Mouse (Mus musculus) intestine, embryonic 14.5 days (tissue): ENCODE measurements around the gene Tdrd5. TPM values are rescaled to one million over a fixed set of nuclear protein-coding genes. Genes with fewer than 3 reads are reported as not detected.
A peak's percentile ranks its signal among the peaks of the same experiment; 100 is the strongest.

Experiments
- ATAC-seq: fragments of 200-750 bp; cut with Nextera tagmentation; replicated peaks from 2 replicates; pipeline ENCODE4 v1.8.0; 2017; ENCODE audit warnings: low read depth, moderate number of reproducible peaks, moderate TSS enrichment, moderate library complexity; ENCODE audit not compliant: low FRiP score, low TSS enrichment
- DNase-seq: peaks from one replicate; pipeline ENCODE4 v3.0.0-alpha.2; 2018; ENCODE audit warnings: low spot score
- H3K27ac ChIP-seq: fragments of 300-500 bp; sonication (generic); 2 replicates; pipeline ENCODE4 v1.5.1; 2014; ENCODE audit warnings: low read depth, mild to moderate bottlenecking, control low read depth
- H3K27me3 ChIP-seq: fragments of 300-500 bp; sonication (generic); replicated peaks from 2 replicates; pipeline ENCODE4 v1.6.1; 2014; ENCODE audit warnings: low read length, control low read depth; ENCODE audit not compliant: control insufficient read depth, insufficient read depth
- H3K36me3 ChIP-seq: fragments of 300-500 bp; sonication (generic); 2 replicates; pipeline ENCODE4 v1.6.1; 2014; ENCODE audit warnings: low read length, control low read depth; ENCODE audit not compliant: control insufficient read depth, insufficient read depth
- H3K4me1 ChIP-seq: fragments of 300-500 bp; sonication (generic); replicated peaks from 2 replicates; pipeline ENCODE4 v1.6.1; 2014; ENCODE audit warnings: low read length, control low read depth, mixed read lengths; ENCODE audit not compliant: control insufficient read depth, insufficient read depth
- H3K4me2 ChIP-seq: fragments of 300-500 bp; sonication (generic); 2 replicates; pipeline ENCODE4 v1.6.1; 2014; ENCODE audit warnings: low read length
- H3K4me3 ChIP-seq: fragments of 300-500 bp; sonication (generic); 2 replicates; pipeline ENCODE4 v1.5.1; 2014; ENCODE audit warnings: low read depth, low read length, control low read depth, mixed read lengths
- H3K9ac ChIP-seq: fragments of 300-500 bp; sonication (generic); 2 replicates; pipeline ENCODE4 v1.6.1; 2014; ENCODE audit warnings: mild to moderate bottlenecking, low read length
- H3K9me3 ChIP-seq: fragments of 300-500 bp; sonication (generic); 2 replicates; pipeline ENCODE4 v1.6.1; 2016; ENCODE audit warnings: low read length, control low read depth; ENCODE audit not compliant: control insufficient read depth
- WGBS: fragments of 180-500 bp; shearing (Covaris S2); extraction: QIAGEN DNeasy Blood & Tissue Kit; methylation state at CpG from one replicate; pipeline ENCODE4 v1.1.7; 2014; 5-methylcytosine and 5-hydroxymethylcytosine counted together
- polyA plus RNA-seq: library from polyadenylated mRNA; unstranded; fragments of >200 nt; fragmentation: Nextera tagmentation; extraction: Ambion mirVana; gene quantifications from 2 replicates; pipeline ENCODE4 v1.2.1, GENCODE M21; 2014

Tdrd5 gene
- 0.89 and 0.93 TPM in 2 replicates for polyA plus RNA-seq

DNA sequence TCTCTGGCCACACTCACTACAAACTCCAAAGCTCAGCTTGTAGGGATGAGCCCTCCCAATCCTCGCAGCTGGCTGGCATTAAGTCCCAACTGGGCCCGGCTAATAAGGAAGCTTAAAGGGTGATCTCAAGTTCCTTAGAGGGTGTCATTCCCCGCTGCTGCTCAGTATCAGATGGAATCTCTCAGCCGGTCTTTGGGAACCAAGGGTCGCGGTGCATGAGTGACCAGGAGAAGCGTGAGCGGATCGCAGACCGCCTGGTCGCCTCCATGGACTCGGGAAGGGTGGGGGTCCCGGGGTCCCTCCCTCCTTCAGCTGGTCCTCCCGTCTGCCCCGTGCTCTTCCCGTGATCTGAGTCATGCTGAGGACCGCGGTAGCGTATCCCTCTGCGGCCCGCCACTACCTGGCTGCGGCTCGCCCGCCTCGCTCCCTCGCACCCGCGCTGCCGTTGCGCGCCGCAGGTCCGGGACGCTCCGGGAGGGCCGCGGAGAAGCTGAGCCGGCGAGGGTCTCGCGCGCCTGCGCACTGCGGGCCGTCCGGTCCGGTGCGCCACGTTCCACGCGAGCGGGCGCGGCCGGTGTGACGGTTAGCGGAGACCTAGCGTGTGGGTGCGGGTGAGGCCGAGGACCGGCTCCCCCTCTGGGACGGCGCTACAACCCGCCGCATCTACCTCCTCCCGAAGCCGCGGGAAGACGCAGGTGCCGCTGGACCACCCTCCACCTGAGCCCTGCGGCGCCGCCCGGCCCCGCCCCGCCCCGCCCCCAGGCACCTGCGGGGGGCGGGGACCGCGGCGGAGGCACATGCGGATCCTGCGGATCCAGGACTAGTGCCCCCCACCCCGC, at the start of gene Tdrd5:
Tdrd5 (minus strand) TSS at position 754 of the 839 bp plus-strand sequence.
- Histone ChIP-seq H3K9ac (peak within 1 kb of the TSS; percentile 40), H3K4me3 (peak within 1 kb of the TSS; percentile 65), H3K27ac (no peak within 1 kb of the TSS), H3K36me3 (no peaks in the 10 kb centered on the region), H3K4me2 (peak within 1 kb of the TSS; percentile 97), H3K9me3 (0 out of 2 replicates have a peak, but pooled peaks cover 3% of the 10 kb centered on the region), H3K27me3 (peaks cover 50% of the 10 kb centered on the region), H3K4me1 (no peaks in the 10 kb centered on the region)
- peak; percentile 75 for DNase-seq
- peak; percentile 81 for ATAC-seq
- WGBS, result under 1% methylated on average over 73 of the region's 85 CpGs

- Histone ChIP-seq H3K36me3 (no peaks in the 10 kb centered on the region), H3K4me2 (no peak overlapping the region), H3K27ac (no peak overlapping the region), H3K27me3 (no peaks in the 10 kb centered on the region), H3K4me3 (no peak overlapping the region), H3K9ac (no peak overlapping the region), H3K4me1 (no peaks in the 10 kb centered on the region), H3K9me3 (no peaks in the 10 kb centered on the region)
- 79% methylated on average over 2 of the region's 2 CpGs for WGBS
- DNase-seq (no peak), ATAC-seq (no peak)
Measured at GRCm38 (mm10) chr1:156352466-156352865, 49.0 kb upstream of the Tdrd5 start.

DNA sequence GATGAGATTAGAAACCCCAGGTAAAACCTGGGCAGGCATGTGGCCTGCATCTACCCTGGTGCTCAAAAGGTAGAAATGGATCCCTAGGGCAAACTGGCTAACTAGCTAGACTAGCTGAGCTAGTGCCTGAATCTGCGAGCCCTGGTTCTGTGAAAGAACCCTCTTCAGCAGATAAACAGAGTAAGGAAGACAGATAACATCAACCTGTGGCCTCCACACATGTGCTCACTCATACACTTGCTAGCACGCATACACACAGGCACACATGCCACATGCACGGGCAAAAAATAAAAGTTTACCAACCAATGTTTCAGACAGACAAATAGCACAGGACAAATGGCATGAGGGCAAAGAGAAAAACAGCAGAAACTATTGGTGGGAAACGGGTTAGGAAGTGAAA, 47.0 kb upstream of the Tdrd5 start:
- DNase-seq (no peak), ATAC-seq (no peak)
- no peaks in the 10 kb centered on the region for H3K4me1 ChIP-seq
- H3K9me3 ChIP-seq, result no peaks in the 10 kb centered on the region
- H3K9ac ChIP-seq, result no peak overlapping the region
- H3K36me3 ChIP-seq, result no peaks in the 10 kb centered on the region
- WGBS, result 81% methylated on average over 4 of the region's 4 CpGs
- H3K27me3 ChIP-seq, result no peaks in the 10 kb centered on the region
- H3K4me3 ChIP-seq, result no peak overlapping the region
- H3K27ac ChIP-seq, result no peak overlapping the region
- H3K4me2 ChIP-seq, result no peak overlapping the region

- 83% methylated on average over 4 of the region's 4 CpGs for WGBS
- H3K4me1 ChIP-seq, result no peaks in the 10 kb centered on the region
- H3K9me3 ChIP-seq, result no peaks in the 10 kb centered on the region
- no peaks in the 10 kb centered on the region for H3K36me3 ChIP-seq
- H3K4me3 ChIP-seq, result no peak overlapping the region
- ATAC-seq, result no peak
- H3K9ac ChIP-seq, result no peak overlapping the region
- H3K27me3 ChIP-seq, result no peaks in the 10 kb centered on the region
- H3K27ac ChIP-seq, result no peak overlapping the region
- H3K4me2 ChIP-seq, result no peak overlapping the region
- DNase-seq, result no peak
Measured at GRCm38 (mm10) chr1:156349031-156349430, 45.6 kb upstream of the Tdrd5 start.

GRCm38 (mm10) chr1:156345633-156346032, 42.2 kb upstream of the Tdrd5 start:
- DNase-seq (no peak), ATAC-seq (no peak)
- Histone ChIP-seq H3K27ac (no peak overlapping the region), H3K9ac (no peak overlapping the region), H3K4me2 (no peak overlapping the region), H3K9me3 (no peaks in the 10 kb centered on the region), H3K4me1 (no peaks in the 10 kb centered on the region), H3K4me3 (no peak overlapping the region), H3K27me3 (no peaks in the 10 kb centered on the region), H3K36me3 (no peaks in the 10 kb centered on the region)
- 83% methylated on average over 4 of the region's 4 CpGs for WGBS

DNA sequence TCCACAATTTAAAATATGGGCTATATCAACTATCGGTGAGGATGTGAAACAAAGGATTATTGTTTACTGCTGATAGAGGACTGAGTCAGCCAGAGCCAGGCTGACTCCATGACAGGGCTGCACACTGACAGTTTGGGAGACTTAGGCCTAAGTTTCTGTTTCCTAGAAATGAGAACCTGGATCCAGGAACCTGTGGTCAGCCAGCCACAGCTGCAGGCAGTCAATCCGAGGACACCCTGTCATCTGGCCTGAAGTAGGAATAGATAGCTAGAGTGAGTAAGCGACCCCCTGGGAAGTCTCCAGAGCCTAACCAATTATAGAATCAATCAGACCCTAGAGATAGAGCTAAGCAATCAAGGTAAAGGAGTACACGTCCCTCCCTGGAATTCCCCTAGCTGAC, 41.0 kb upstream of the Tdrd5 start:
- DNase-seq, result no peak
- H3K4me3 ChIP-seq, result no peak overlapping the region
- H3K9me3 ChIP-seq, result no peaks in the 10 kb centered on the region
- H3K4me1 ChIP-seq, result no peaks in the 10 kb centered on the region
- no peak overlapping the region for H3K9ac ChIP-seq
- 68% methylated on average over 4 of the region's 4 CpGs for WGBS
- H3K27ac ChIP-seq, result no peak overlapping the region
- H3K36me3 ChIP-seq, result no peaks in the 10 kb centered on the region
- ATAC-seq, result no peak
- no peak overlapping the region for H3K4me2 ChIP-seq
- no peaks in the 10 kb centered on the region for H3K27me3 ChIP-seq

- Histone ChIP-seq H3K4me1 (no peaks in the 10 kb centered on the region), H3K27me3 (no peaks in the 10 kb centered on the region), H3K27ac (no peak overlapping the region), H3K4me2 (no peak overlapping the region), H3K4me3 (no peak overlapping the region), H3K36me3 (no peaks in the 10 kb centered on the region), H3K9ac (no peak overlapping the region), H3K9me3 (no peaks in the 10 kb centered on the region)
- 68% methylated on average over 4 of the region's 4 CpGs for WGBS
- DNase-seq, result no peak
- no peak for ATAC-seq
Measured at GRCm38 (mm10) chr1:156340847-156341246, 37.4 kb upstream of the Tdrd5 start.

- no peak for DNase-seq
- Histone ChIP-seq H3K4me3 (no peak overlapping the region), H3K36me3 (no peaks in the 10 kb centered on the region), H3K27ac (no peak overlapping the region), H3K27me3 (no peaks in the 10 kb centered on the region), H3K4me2 (no peak overlapping the region), H3K9ac (no peak overlapping the region), H3K9me3 (no peaks in the 10 kb centered on the region), H3K4me1 (no peaks in the 10 kb centered on the region)
- 85% methylated on average over 9 of the region's 9 CpGs for WGBS
- no peak for ATAC-seq
Measured at GRCm38 (mm10) chr1:156323126-156323525, 19.7 kb upstream of the Tdrd5 start.

- ATAC-seq, result 0 out of 2 replicates have a peak, but pooled peaks have one; percentile 19
- Histone ChIP-seq H3K9ac (no peak within 1 kb of the TSS), H3K27ac (no peak within 1 kb of the TSS), H3K36me3 (no peaks in the 10 kb centered on the region), H3K27me3 (peaks cover 39% of the 10 kb centered on the region), H3K4me2 (peak within 1 kb of the TSS; percentile 43), H3K4me1 (peaks cover 5% of the 10 kb centered on the region), H3K9me3 (no peaks in the 10 kb centered on the region), H3K4me3 (peak within 1 kb of the TSS; percentile 15; the same call in 1 of the 2 replicates)
- WGBS, result 2% methylated on average over 29 of the region's 29 CpGs
- DNase-seq, result peak; percentile 54
Measured at GRCm38 (mm10) chr1:156310630-156311029, 7.2 kb upstream of the Tdrd5 start, which contains the start of gene Nphs2. Nphs2 (plus strand) TSS chr1:156310727.
